Mouse (Mus musculus) midbrain, embryonic 14.5 days (tissue): ENCODE measurements at regions not wholly inside any gene's neighbourhood (a gene's known extent, or its start where the extent isn't known, plus 50 kb on each side); places are given as distances from the start of the nearest gene placed in this dataset.

Experiments used
- ATAC-seq: fragments of 200-750 bp; cut with Nextera tagmentation; 2 replicates; pipeline ENCODE4 v1.8.0; 2017; ENCODE audit warnings: moderate number of reproducible peaks, moderate library complexity; ENCODE audit not compliant: low FRiP score, low TSS enrichment
- DNase-seq: peaks from one replicate; pipeline ENCODE4 v3.0.0-alpha.2; 2015
- H3K27ac ChIP-seq: fragments of 300-500 bp; sonication (generic); replicated peaks from 2 replicates; pipeline ENCODE4 v1.5.1; 2014; ENCODE audit warnings: mild to moderate bottlenecking, low read depth, low read length, moderate library complexity
- H3K27me3 ChIP-seq: fragments of 300-500 bp; sonication (generic); 2 replicates; pipeline ENCODE4 v1.6.1; 2014; ENCODE audit warnings: low read length, control low read depth, mixed read lengths; ENCODE audit not compliant: control insufficient read depth, insufficient read depth
- H3K36me3 ChIP-seq: fragments of 300-500 bp; sonication (generic); 2 replicates; pipeline ENCODE4 v1.6.1; 2014; ENCODE audit warnings: low read length, control low read depth; ENCODE audit not compliant: control insufficient read depth, insufficient read depth
- H3K4me1 ChIP-seq: fragments of 300-500 bp; sonication (generic); 2 replicates; pipeline ENCODE4 v1.6.1; 2014; ENCODE audit warnings: mild to moderate bottlenecking, antibody characterized with exemption, low read length, control low read depth; ENCODE audit not compliant: control insufficient read depth, insufficient read depth
- H3K4me2 ChIP-seq: fragments of 300-500 bp; sonication (generic); 2 replicates; pipeline ENCODE4 v1.6.1; 2014; ENCODE audit warnings: mild to moderate bottlenecking, low read length, moderate library complexity
- H3K4me3 ChIP-seq: fragments of 300-500 bp; sonication (generic); replicated peaks from 2 replicates; pipeline ENCODE4 v1.5.1; 2014; ENCODE audit warnings: low read depth, low read length
- H3K9ac ChIP-seq: fragments of 300-500 bp; sonication (generic); replicated peaks from 2 replicates; pipeline ENCODE4 v1.6.1; 2014; ENCODE audit warnings: mild to moderate bottlenecking, low read length, moderate library complexity
- H3K9me3 ChIP-seq: fragments of 300-500 bp; sonication (generic); 2 replicates; pipeline ENCODE4 v1.6.1; 2016; ENCODE audit warnings: low read length, control low read depth, mixed read lengths; ENCODE audit not compliant: control insufficient read depth
- WGBS: fragments of 180-500 bp; shearing (Covaris S2); extraction: QIAGEN DNeasy Blood & Tissue Kit; methylation state at CpG from one replicate; pipeline ENCODE4 v1.1.7; 2014; 5-methylcytosine and 5-hydroxymethylcytosine counted together

DNA sequence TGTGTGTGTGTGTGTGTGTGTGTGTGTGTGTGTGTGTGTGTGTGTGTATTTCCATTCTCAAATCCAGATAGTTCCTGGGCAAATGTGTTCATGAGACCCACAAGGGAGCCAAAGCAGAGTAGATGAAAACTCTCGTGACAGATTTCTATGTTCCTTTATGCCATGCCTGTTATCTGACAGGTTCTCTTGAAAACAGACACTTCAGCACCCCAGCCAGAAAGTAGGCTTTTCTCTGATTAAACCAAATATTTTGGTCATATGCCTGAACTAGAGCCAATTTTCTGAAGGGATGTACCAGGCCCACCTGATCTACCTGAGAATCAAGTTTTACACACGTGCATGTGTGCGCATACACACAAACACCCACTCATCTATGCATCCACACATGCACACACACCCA is 95.5 kb downstream of the Psat1 start:
- over 99% methylated on average over 3 of the region's 3 CpGs for WGBS

DNA sequence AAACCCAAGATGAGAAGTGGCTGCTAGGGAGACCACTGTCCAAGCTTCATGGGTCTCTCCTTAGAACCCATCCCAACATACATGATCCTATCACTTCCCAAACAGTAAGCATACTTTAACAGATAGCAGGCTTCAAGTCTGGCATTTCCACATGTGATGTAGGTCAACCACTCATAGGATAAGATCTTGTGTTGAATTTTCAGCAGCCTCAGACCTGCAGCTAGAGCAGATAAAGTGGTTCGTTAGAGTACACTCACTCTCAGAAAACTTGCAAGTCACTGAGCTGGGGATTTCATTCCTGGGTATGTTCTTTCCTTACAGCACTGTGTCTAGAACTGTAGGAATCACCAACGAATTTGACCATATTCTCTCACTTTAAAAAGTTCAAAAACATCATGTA is 96.4 kb downstream of the Psat1 start:
- no peaks in the 10 kb centered on the region for H3K9me3 ChIP-seq

More for the DNA sequence above, 95.5 kb downstream of the Psat1 start:
- no peaks in the 10 kb centered on the region for H3K4me1 ChIP-seq
- no peak overlapping the region for H3K4me3 ChIP-seq
- no peaks in the 10 kb centered on the region for H3K36me3 ChIP-seq
- H3K27ac ChIP-seq, result no peak overlapping the region
- H3K4me2 ChIP-seq, result no peak overlapping the region
- H3K27me3 ChIP-seq, result no peaks in the 10 kb centered on the region
- ATAC-seq (no peak), DNase-seq (no peak)
- no peaks in the 10 kb centered on the region for H3K9me3 ChIP-seq
- H3K9ac ChIP-seq, result no peak overlapping the region

DNA sequence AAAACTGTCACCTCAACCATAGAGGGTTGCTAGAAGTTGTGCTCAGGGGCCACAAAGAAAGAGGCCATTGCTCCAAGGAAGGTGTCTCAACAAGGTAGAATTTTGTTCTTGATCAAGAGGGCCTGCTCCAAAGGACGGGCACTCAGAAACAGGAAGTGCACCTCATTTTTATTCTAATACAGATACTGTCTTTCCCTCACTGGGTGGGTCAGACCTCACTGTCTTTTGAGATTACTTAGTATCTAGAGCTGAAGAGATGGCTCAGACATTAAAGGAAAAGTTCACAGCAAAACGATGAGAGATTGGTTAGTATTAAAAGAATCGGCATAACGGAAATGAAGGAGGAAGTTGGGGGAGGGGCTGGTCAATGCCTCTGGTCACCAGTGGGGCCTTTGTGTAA is 97.9 kb downstream of the Psat1 start:
- Histone ChIP-seq H3K4me3 (no peak overlapping the region), H3K9ac (no peak overlapping the region), H3K27ac (no peak overlapping the region), H3K4me1 (no peaks in the 10 kb centered on the region), H3K4me2 (no peak overlapping the region), H3K9me3 (no peaks in the 10 kb centered on the region), H3K36me3 (no peaks in the 10 kb centered on the region), H3K27me3 (no peaks in the 10 kb centered on the region)
- 93% methylated on average over 4 of the region's 4 CpGs for WGBS
- ATAC-seq (no peak), DNase-seq (no peak)

More for the DNA sequence above, 96.4 kb downstream of the Psat1 start:
- no peaks in the 10 kb centered on the region for H3K36me3 ChIP-seq
- ATAC-seq (no peak), DNase-seq (no peak)
- H3K27ac ChIP-seq, result no peak overlapping the region
- no peak overlapping the region for H3K9ac ChIP-seq
- 61% methylated on average over 2 of the region's 2 CpGs for WGBS
- no peak overlapping the region for H3K4me2 ChIP-seq
- H3K27me3 ChIP-seq, result no peaks in the 10 kb centered on the region
- no peak overlapping the region for H3K4me3 ChIP-seq
- H3K4me1 ChIP-seq, result no peaks in the 10 kb centered on the region

DNA sequence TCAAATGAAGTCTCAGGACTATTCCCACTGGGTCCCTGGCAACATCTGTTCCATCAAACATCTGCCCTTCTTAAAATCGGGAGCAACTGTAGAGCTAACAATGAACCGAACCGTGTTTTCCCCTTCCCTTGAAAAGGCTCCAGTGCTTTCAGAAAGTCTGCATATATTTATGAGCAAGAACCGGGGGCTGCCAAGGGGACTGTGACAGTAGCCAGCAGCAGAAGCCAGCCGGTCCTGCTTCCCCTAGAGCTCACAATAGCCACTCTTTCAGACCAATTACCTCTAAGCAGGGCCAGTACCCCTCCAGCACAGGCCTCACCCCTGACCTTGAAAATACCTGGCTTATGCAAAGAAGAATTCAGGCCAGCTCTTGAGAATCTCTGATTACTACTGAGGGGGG is 108.8 kb downstream of the Psat1 start:
- Histone ChIP-seq H3K36me3 (no peaks in the 10 kb centered on the region), H3K27ac (peak overlapping the region; percentile 63), H3K9me3 (no peaks in the 10 kb centered on the region), H3K27me3 (no peaks in the 10 kb centered on the region), H3K4me3 (no peak overlapping the region), H3K4me2 (no peak overlapping the region), H3K4me1 (peaks cover 32% of the 10 kb centered on the region), H3K9ac (no peak overlapping the region)
- peak; percentile 49 for DNase-seq
- 8% methylated on average over 5 of the region's 5 CpGs for WGBS
- ATAC-seq, result 0 out of 2 replicates have a peak, but pooled peaks have one; percentile 37

- H3K36me3 ChIP-seq, result no peaks in the 10 kb centered on the region
- peak overlapping the region; percentile 58; the same call in 1 of the 2 replicates for H3K27ac ChIP-seq
- H3K9ac ChIP-seq, result no peak overlapping the region
- peak; percentile 53 for DNase-seq
- no peaks in the 10 kb centered on the region for H3K9me3 ChIP-seq
- H3K4me3 ChIP-seq, result no peak overlapping the region
- 24% methylated on average over 1 of the region's 1 CpGs for WGBS
- no peaks in the 10 kb centered on the region for H3K27me3 ChIP-seq
- no peak overlapping the region for H3K4me2 ChIP-seq
- peak; percentile 44 for ATAC-seq
- peaks cover 32% of the 10 kb centered on the region for H3K4me1 ChIP-seq
Measured at GRCm38 (mm10) chr19:15837715-15838175, 109.4 kb downstream of the Psat1 start.

DNA sequence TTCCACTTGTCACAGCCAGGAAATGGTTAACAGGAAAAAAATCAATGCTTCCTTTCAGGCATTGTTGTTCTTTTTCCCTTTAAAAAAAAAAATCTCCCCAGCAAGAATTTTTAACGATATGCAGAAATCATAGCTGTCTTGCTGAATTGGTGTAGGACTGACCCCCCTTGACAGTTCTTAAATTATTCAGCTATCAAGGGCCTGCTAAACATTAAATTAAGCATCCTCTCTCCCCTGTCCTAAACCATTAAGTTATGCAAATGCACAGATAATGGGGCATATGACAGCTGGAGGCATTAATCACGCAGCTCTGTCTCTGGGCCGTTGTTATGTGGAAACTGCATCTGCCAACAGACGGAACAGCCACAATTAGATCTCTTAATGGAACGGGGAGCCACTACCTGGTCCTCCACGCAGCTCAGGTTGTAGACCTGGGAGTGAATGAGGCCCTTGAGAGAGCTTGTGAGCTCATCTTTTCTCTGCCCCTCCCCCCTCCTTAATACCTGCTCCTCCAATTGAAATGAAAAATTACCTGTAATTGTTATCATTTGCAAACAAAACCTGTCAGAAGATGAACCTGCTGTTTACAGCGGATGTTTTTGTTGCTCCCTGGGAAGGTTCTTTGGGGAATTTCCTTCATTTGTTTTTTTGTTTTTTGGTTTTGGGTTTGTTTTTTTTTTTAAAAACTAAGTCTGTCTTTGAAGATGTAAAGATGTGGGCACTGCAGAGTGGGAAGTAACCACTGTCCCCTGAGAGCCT is 110.0 kb downstream of the Psat1 start:
- DNase-seq, result peak; percentile 79
- H3K4me3 ChIP-seq, result no peak overlapping the region
- ATAC-seq, result peak; percentile 87
- peaks cover 32% of the 10 kb centered on the region for H3K4me1 ChIP-seq
- H3K9ac ChIP-seq, result no peak overlapping the region
- H3K9me3 ChIP-seq, result no peaks in the 10 kb centered on the region
- 11% methylated on average over 7 of the region's 7 CpGs for WGBS
- no peaks in the 10 kb centered on the region for H3K36me3 ChIP-seq
- peak overlapping the region; percentile 24 for H3K4me2 ChIP-seq
- H3K27me3 ChIP-seq, result no peaks in the 10 kb centered on the region
- peak overlapping the region; percentile 58 for H3K27ac ChIP-seq

GRCm38 (mm10) chr19:15836201-15836955 is 110.8 kb downstream of the Psat1 start:
- 38% methylated on average over 7 of the region's 7 CpGs for WGBS
- H3K4me2 ChIP-seq, result peak overlapping the region; percentile 24
- H3K36me3 ChIP-seq, result no peaks in the 10 kb centered on the region
- H3K9me3 ChIP-seq, result no peaks in the 10 kb centered on the region
- H3K4me1 ChIP-seq, result peaks cover 32% of the 10 kb centered on the region
- H3K4me3 ChIP-seq, result no peak overlapping the region
- no peak overlapping the region for H3K9ac ChIP-seq
- ATAC-seq (peak; percentile 53), DNase-seq (peak; percentile 17)
- H3K27ac ChIP-seq, result peak overlapping the region; percentile 58
- H3K27me3 ChIP-seq, result no peaks in the 10 kb centered on the region

GRCm38 (mm10) chr19:15830385-15830784 is 116.8 kb downstream of the Psat1 start:
- no peaks in the 10 kb centered on the region for H3K9me3 ChIP-seq
- H3K36me3 ChIP-seq, result no peaks in the 10 kb centered on the region
- ATAC-seq (no peak), DNase-seq (no peak)
- no peak overlapping the region for H3K9ac ChIP-seq
- H3K4me3 ChIP-seq, result no peak overlapping the region
- H3K27ac ChIP-seq, result no peak overlapping the region
- H3K4me1 ChIP-seq, result peaks cover 1% of the 10 kb centered on the region; the same call in 1 of the 2 replicates
- no peaks in the 10 kb centered on the region for H3K27me3 ChIP-seq
- no peak overlapping the region for H3K4me2 ChIP-seq
